Mouse (Mus musculus) cerebellum, postnatal 36 days (tissue): ENCODE measurements around the gene Olfr512.

Experiments used
- DNase-seq, 2 experiments: peaks; one replicate each; pipeline ENCODE4 v3.0.0; 2021 to 2022; ENCODE audit warnings: mixed read lengths in 2 of 2

The Olfr512 gene

GRCm38 (mm10) chr7:108713020-108713419 lies at the start of gene Olfr512:
Olfr512 (plus strand) TSS chr7:108713320.
- DNase-seq = no peak

- no peak for DNase-seq
Observed at GRCm38 (mm10) chr7:108666118-108666517, 47.0 kb upstream of the Olfr512 start, which contains the start of gene Olfr510. Olfr510 (plus strand) TSS chr7:108666418.

- DNase-seq = no peak
Observed at GRCm38 (mm10) chr7:108671058-108671457, 42.1 kb upstream of the Olfr512 start.

- DNase-seq = no peak
Observed at GRCm38 (mm10) chr7:108678886-108679285, 34.2 kb upstream of the Olfr512 start.

GRCm38 (mm10) chr7:108750673-108751072 lies 37.6 kb downstream of the Olfr512 start, which contains the start of gene Olfr513:
Olfr513 (plus strand) TSS chr7:108750973.
- no peak for DNase-seq

GRCm38 (mm10) chr7:108760411-108760810 lies 47.3 kb downstream of the Olfr512 start:
- no peak for DNase-seq
